Mouse (Mus musculus): ENCODE measurements around the gene Ace. TPM values are rescaled to one million over a fixed set of nuclear protein-coding genes. Genes with fewer than 3 reads are reported as not detected.
A peak's percentile ranks its signal among the peaks of the same experiment; 100 is the strongest.

Ace gene
- total RNA-seq, 2 experiments from 2014 or later: 9.1 to 13.0 TPM

GRCm38 (mm10) chr11:106034986-106035385 lies 67.2 kb downstream of the Ace start:
- intact Hi-C loops (cut with DNase I): loop anchor here (5.0 kb wide), 1 partner anchor 303 kb away; no protein-coding TSS in a partner anchor
- H3K27ac ChIP-seq: no peak overlapping the region
- no peak for DNase-seq (ENCODE audit: extremely low spot score in 1 of 2, low spot score in 2 of 2)
- TF ChIP-seq CTCF (IDR thresholded peaks at IDR 0.05): no peak
- H3K4me3 ChIP-seq: no peak overlapping the region

DNA sequence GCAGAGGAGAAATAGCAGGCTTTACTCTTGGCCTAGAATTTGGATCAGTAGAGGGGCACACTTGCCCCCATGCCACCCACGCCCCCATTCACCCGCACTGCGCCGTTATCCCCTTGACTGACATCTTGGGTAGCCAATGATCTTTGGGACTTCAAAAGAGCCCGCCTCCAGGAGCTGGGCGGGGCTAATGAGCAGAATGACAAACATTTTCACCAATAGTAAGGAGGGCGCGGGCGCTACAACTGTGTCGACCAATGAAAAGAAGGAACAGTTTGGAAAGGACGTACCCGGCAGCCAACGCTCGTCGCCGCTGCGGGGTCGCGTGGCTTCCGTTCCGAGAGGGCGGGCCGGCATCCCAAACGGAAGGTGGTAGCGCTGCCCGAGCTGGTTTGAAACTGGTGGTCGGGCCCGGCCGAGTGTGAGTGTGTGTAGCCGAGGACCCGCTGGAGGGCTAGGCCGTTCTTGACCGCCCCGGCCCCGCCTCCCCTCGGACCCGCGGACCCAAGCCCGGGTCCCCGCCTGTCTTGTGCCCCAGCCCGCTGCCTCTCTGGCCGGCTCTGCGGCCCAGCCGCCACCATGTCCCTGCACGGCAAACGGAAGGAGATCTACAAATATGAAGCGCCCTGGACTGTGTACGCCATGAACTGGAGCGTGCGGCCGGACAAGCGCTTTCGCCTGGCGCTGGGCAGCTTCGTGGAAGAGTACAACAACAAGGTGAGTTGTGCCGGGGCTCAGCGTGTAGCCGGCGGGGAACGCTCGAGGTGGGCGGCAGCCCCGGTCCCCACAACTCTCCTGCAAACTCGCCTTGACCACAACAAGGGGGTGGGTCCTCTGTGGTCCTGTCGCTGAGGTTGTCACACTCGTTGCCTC lies 69.0 kb downstream of the Ace start, which contains the start of gene Dcaf7:
Gene Dcaf7 (plus strand): TSS at position 325 of the 870 bp plus-strand sequence.
- intact Hi-C loops (cut with DNase I): loop anchor here (5.0 kb wide), 1 partner anchor 304 kb away; no protein-coding TSS in a partner anchor
- H3K4me3 ChIP-seq: peak within 1 kb of the TSS; percentile 73
- H3K27ac ChIP-seq: peak within 1 kb of the TSS; percentile 93
- TF ChIP-seq CTCF (IDR thresholded peaks at IDR 0.05): no peak
- peak; percentile 98 to 99 for DNase-seq (ENCODE audit: extremely low spot score in 1 of 2, low spot score in 2 of 2)

- TF ChIP-seq CTCF (IDR thresholded peaks at IDR 0.05): no peak
- intact Hi-C loops (cut with DNase I): loop anchor here (5.0 kb wide), 1 partner anchor 305 kb away; no protein-coding TSS in a partner anchor
Measured at GRCm38 (mm10) chr11:106037418-106037751, 69.6 kb downstream of the Ace start.

More at GRCm38 (mm10) chr11:106037418-106037751, 69.6 kb downstream of the Ace start:
- Histone ChIP-seq H3K4me3 (peak overlapping the region; percentile 73), H3K27ac (peak overlapping the region; percentile 93)
- DNase-seq (ENCODE audit: extremely low spot score in 1 of 2, low spot score in 2 of 2): peak; percentile 58 to 65

Other genes with a start within 250 kb of the Ace start
- 10 to 100 TPM; 87.9 to 92.8 TPM for gene Cyb561, start 14.6 kb upstream of the Ace start, total RNA-seq (2021)
- not detected for gene Ace3, start 26.7 kb downstream of the Ace start, total RNA-seq (2021)
- 1 to 10 TPM; 2.3 to 2.4 TPM for gene Kcnh6, start 40.2 kb downstream of the Ace start, total RNA-seq (2021)
- gene Dcaf7, start 68.9 kb downstream of the Ace start, total RNA-seq (2021): 100 to 1,000 TPM; 134 to 142 TPM
- 10 to 100 TPM; 18.0 to 20.2 TPM for gene Taco1, start 98.1 kb downstream of the Ace start, total RNA-seq (2021)
- 10 to 100 TPM; 29.5 to 31.7 TPM for gene Map3k3, start 116.7 kb downstream of the Ace start, total RNA-seq (2021)
- gene Gm10840, start 192.9 kb downstream of the Ace start, total RNA-seq (2021): not detected
- 10 to 100 TPM; 78.1 to 96.5 TPM for gene Limd2, start 192.9 kb downstream of the Ace start, total RNA-seq (2021)
- gene Strada, start 234.2 kb downstream of the Ace start, total RNA-seq (2021): 10 to 100 TPM; 30.9 to 31.5 TPM
- 10 to 100 TPM; 83.2 to 84.8 TPM for gene Ccdc47, start 248.4 kb downstream of the Ace start, total RNA-seq (2021)
- gene Ddx42, start 249.0 kb downstream of the Ace start, total RNA-seq (2021): 10 to 100 TPM; 63.4 to 68.7 TPM

All from left cerebral cortex, adult 2 months (tissue).